Mouse (Mus musculus): ENCODE data around the gene Mrgprh. TPM values are rescaled to one million over a fixed set of nuclear protein-coding genes. Genes with fewer than 3 reads are reported as not detected.

Gene Mrgprh
- polyA plus RNA-seq, 1 experiment from 2014 or later: not detected

Small RNAs within 50 kb of the gene (microRNA-seq; reads per million reads assigned to microRNA genes)
- gene Gm24085: not detected

Other genes with a start within 250 kb of the Mrgprh start
- not detected in 2 replicates for gene Slc22a1, start 200.2 kb upstream of the Mrgprh start, polyA plus RNA-seq (2015; fragmentation: Nextera tagmentation; extraction: Ambion mirVana)
- gene Igf2r, start 106.4 kb upstream of the Mrgprh start, polyA plus RNA-seq (2015; fragmentation: Nextera tagmentation; extraction: Ambion mirVana): 10.8 and 11.0 TPM in 2 replicates
- gene Mas1, start 7.9 kb upstream of the Mrgprh start, polyA plus RNA-seq (2015; fragmentation: Nextera tagmentation; extraction: Ambion mirVana): 0.23 and 0.28 TPM in 2 replicates
- gene Pnldc1, start 34.2 kb downstream of the Mrgprh start, polyA plus RNA-seq (2015; fragmentation: Nextera tagmentation; extraction: Ambion mirVana): 1.9 and 2.2 TPM in 2 replicates
- 425 and 442 TPM in 2 replicates for gene Tcp1, start 39.7 kb downstream of the Mrgprh start, polyA plus RNA-seq (2015; fragmentation: Nextera tagmentation; extraction: Ambion mirVana)
- gene Mrpl18, start 40.3 kb downstream of the Mrgprh start, polyA plus RNA-seq (2015; fragmentation: Nextera tagmentation; extraction: Ambion mirVana): 141 and 143 TPM in 2 replicates
- gene Acat3, start 64.6 kb downstream of the Mrgprh start, polyA plus RNA-seq (2015; fragmentation: Nextera tagmentation; extraction: Ambion mirVana): 1.00 and 1.0 TPM in 2 replicates
- gene Acat2, start 84.7 kb downstream of the Mrgprh start, polyA plus RNA-seq (2015; fragmentation: Nextera tagmentation; extraction: Ambion mirVana): 323 TPM in 2 replicates
- 157 and 161 TPM in 2 replicates for gene Wtap, start 118.1 kb downstream of the Mrgprh start, polyA plus RNA-seq (2015; fragmentation: Nextera tagmentation; extraction: Ambion mirVana)
- 113 and 121 TPM in 2 replicates for gene Sod2, start 130.8 kb downstream of the Mrgprh start, polyA plus RNA-seq (2015; fragmentation: Nextera tagmentation; extraction: Ambion mirVana)
- 0.32 TPM in 1 of 2 replicates, not detected in the other for gene Gpr31b, start 176.3 kb downstream of the Mrgprh start, polyA plus RNA-seq (2015; fragmentation: Nextera tagmentation; extraction: Ambion mirVana)
- 0.08 TPM in 1 of 2 replicates, not detected in the other for gene Tcp10b, start 185.1 kb downstream of the Mrgprh start, polyA plus RNA-seq (2015; fragmentation: Nextera tagmentation; extraction: Ambion mirVana)